ENCODE assay signal across 20 mouse cellular contexts in the genomic region with DNA sequence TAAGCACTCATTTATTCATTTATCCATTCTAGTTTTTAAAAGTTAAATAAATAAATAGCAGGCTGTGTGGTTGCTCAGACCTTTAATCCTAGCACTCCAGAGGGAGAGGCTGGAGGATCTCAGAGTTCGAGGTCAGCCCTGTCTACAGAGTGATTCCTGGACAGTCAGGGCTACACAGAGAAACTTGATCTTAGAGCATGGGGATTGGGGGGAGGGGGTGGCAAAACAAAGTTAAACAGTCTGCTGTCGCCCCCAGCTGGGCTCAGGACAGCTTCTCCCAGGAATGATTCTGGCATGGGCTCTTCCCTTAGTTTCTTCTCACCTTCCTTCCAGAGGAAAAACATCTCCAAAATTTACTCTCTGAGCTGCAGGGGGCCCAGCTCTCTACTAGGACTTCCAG. TPM values are rescaled to one million over a fixed set of nuclear protein-coding genes. Genes with fewer than 3 reads are reported as not detected.
A peak's percentile ranks its signal among the peaks of the same experiment; 100 is the strongest.
DNase-seq lines count a peak whose midpoint lies in the region; ATAC-seq and TF ChIP-seq lines count a peak whose summit lies in the region.
"Had no signal": no experiment of that assay in that cellular context is flagged by ENCODE, and none has a peak within 500 bp of the region (broad histone marks: within the 10 kb centered on the region; RNA-seq: fewer than 3 reads in every experiment).

No protein-coding gene starts in this region.

- DNase-seq in kidney, postnatal 14 days, result no peak
- DNase-seq in neural tube, embryonic 10.5 days (ENCODE audit: extremely low spot score, low spot score), result peak; percentile 34
- DNase-seq in adipocyte (ENCODE audit: low spot score), result peak; percentile 16
- DNase-seq in neural tube, embryonic 11.5 days (ENCODE audit: low spot score), result peak; percentile 35
- DNase-seq in liver, embryonic 11.5 days (ENCODE audit: low spot score), result no peak
- DNase-seq in liver, postnatal 0 days, result no peak
- DNase-seq: adrenal gland, adult 2 months; cerebellum, adult 9-10 months; gastrocnemius, adult 2 months; heart, postnatal 36 days; kidney, adult 11 months; right cerebral cortex, postnatal 25 days; thymus, postnatal 14 days had no signal

- no peaks in the 10 kb centered on the region for H3K36me3 ChIP-seq in kidney, embryonic 14.5 days (ENCODE audit: control insufficient read depth, insufficient read depth, low read length)
- no peaks in the 10 kb centered on the region for H3K36me3 ChIP-seq in neural tube, embryonic 15.5 days
- H3K36me3 ChIP-seq in neural tube, embryonic 11.5 days (ENCODE audit: control insufficient read depth, insufficient read depth, low read length), result no peaks in the 10 kb centered on the region
- no peaks in the 10 kb centered on the region for H3K36me3 ChIP-seq in liver, embryonic 11.5 days (ENCODE audit: control insufficient read depth, insufficient read depth, low read length)
- H3K36me3 ChIP-seq in liver, postnatal 0 days (replicated peaks; ENCODE audit: insufficient read depth, low read length), result no peaks in the 10 kb centered on the region
- H3K36me3 ChIP-seq: embryonic facial prominence, embryonic 13.5 days; forebrain, embryonic 15.5 days; limb, embryonic 12.5 days had no signal

- H3K4me3 ChIP-seq in kidney, embryonic 14.5 days (ENCODE audit: low read length), result no peak overlapping the region
- no peak overlapping the region for H3K4me3 ChIP-seq in neural tube, embryonic 15.5 days (replicated peaks)
- H3K4me3 ChIP-seq in neural tube, embryonic 11.5 days (ENCODE audit: low read depth, low read length), result no peak overlapping the region
- no peak overlapping the region for H3K4me3 ChIP-seq in liver, embryonic 11.5 days (ENCODE audit: low read depth, low read length)
- H3K4me3 ChIP-seq in liver, postnatal 0 days (ENCODE audit: low read depth, low read length), result no peak overlapping the region
- H3K4me3 ChIP-seq: embryonic facial prominence, embryonic 13.5 days; forebrain, embryonic 15.5 days; gastrocnemius, adult 2 months; limb, embryonic 12.5 days had no signal

- peak; percentile 81 for ATAC-seq in kidney, embryonic 14.5 days (ENCODE audit: low FRiP score, low TSS enrichment)
- no peak for ATAC-seq in neural tube, embryonic 15.5 days (ENCODE audit: low FRiP score)
- no peak for ATAC-seq in neural tube, embryonic 11.5 days (ENCODE audit: insufficient read depth, low FRiP score, low TSS enrichment)
- ATAC-seq in liver, embryonic 11.5 days (replicated peaks; ENCODE audit: low FRiP score), result no peak
- no peak for ATAC-seq in liver, postnatal 0 days
- ATAC-seq: CD4-positive, CD25-positive, alpha-beta regulatory T cell, adult 4 months; forebrain, embryonic 15.5 days had no signal

- no peak overlapping the region for H3K9ac ChIP-seq in kidney, embryonic 14.5 days (ENCODE audit: low read depth, low read length)
- H3K9ac ChIP-seq in neural tube, embryonic 15.5 days (replicated peaks), result no peak overlapping the region
- no peak overlapping the region for H3K9ac ChIP-seq in neural tube, embryonic 11.5 days (ENCODE audit: low read length)
- H3K9ac ChIP-seq in liver, embryonic 11.5 days (ENCODE audit: low read depth, low read length), result no peak overlapping the region
- no peak overlapping the region for H3K9ac ChIP-seq in liver, postnatal 0 days (replicated peaks)
- H3K9ac ChIP-seq: embryonic facial prominence, embryonic 13.5 days; forebrain, embryonic 15.5 days; limb, embryonic 12.5 days had no signal

- H3K27ac ChIP-seq in kidney, embryonic 14.5 days (ENCODE audit: low read depth, low read length), result no peak overlapping the region
- no peak overlapping the region for H3K27ac ChIP-seq in neural tube, embryonic 15.5 days (replicated peaks)
- no peak overlapping the region for H3K27ac ChIP-seq in neural tube, embryonic 11.5 days (ENCODE audit: low read depth, low read length)
- H3K27ac ChIP-seq in liver, embryonic 11.5 days (ENCODE audit: low read depth, low read length), result no peak overlapping the region
- H3K27ac ChIP-seq in liver, postnatal 0 days (ENCODE audit: low read depth), result no peak overlapping the region
- H3K27ac ChIP-seq: embryonic facial prominence, embryonic 13.5 days; forebrain, embryonic 15.5 days; gastrocnemius, adult 2 months; limb, embryonic 12.5 days had no signal

- no peak overlapping the region for H3K4me2 ChIP-seq in kidney, embryonic 14.5 days (replicated peaks; ENCODE audit: low read depth, low read length)
- H3K4me2 ChIP-seq in neural tube, embryonic 15.5 days, result no peak overlapping the region
- H3K4me2 ChIP-seq in neural tube, embryonic 11.5 days (ENCODE audit: low read depth), result no peak overlapping the region
- H3K4me2 ChIP-seq in liver, embryonic 11.5 days, result no peak overlapping the region
- H3K4me2 ChIP-seq in liver, postnatal 0 days (ENCODE audit: low read depth, low read length), result no peak overlapping the region
- H3K4me2 ChIP-seq: embryonic facial prominence, embryonic 13.5 days; forebrain, embryonic 15.5 days; limb, embryonic 12.5 days had no signal

- no peaks in the 10 kb centered on the region for H3K27me3 ChIP-seq in kidney, embryonic 14.5 days (ENCODE audit: control insufficient read depth, insufficient read depth, low read length)
- H3K27me3 ChIP-seq in neural tube, embryonic 15.5 days (replicated peaks), result no peaks in the 10 kb centered on the region
- H3K27me3 ChIP-seq in neural tube, embryonic 11.5 days (ENCODE audit: control insufficient read depth, insufficient read depth, low read length), result no peaks in the 10 kb centered on the region
- no peaks in the 10 kb centered on the region for H3K27me3 ChIP-seq in liver, embryonic 11.5 days (replicated peaks; ENCODE audit: control insufficient read depth, insufficient read depth, low read length)
- no peaks in the 10 kb centered on the region for H3K27me3 ChIP-seq in liver, postnatal 0 days (ENCODE audit: insufficient read depth, low read length)
- H3K27me3 ChIP-seq: embryonic facial prominence, embryonic 13.5 days; forebrain, embryonic 15.5 days; limb, embryonic 12.5 days had no signal

- no peak for TF ChIP-seq EP300 in liver, postnatal 0 days (IDR thresholded peaks at IDR 0.05; ENCODE audit: low read depth)

- TF ChIP-seq CTCF in liver, postnatal 0 days (IDR thresholded peaks at IDR 0.05; ENCODE audit: low read depth), result no peak

- H3K4me1 ChIP-seq in kidney, embryonic 14.5 days (ENCODE audit: control insufficient read depth, insufficient read depth, low read length), result no peaks in the 10 kb centered on the region
- no peaks in the 10 kb centered on the region for H3K4me1 ChIP-seq in neural tube, embryonic 15.5 days
- H3K4me1 ChIP-seq in neural tube, embryonic 11.5 days (ENCODE audit: control insufficient read depth, insufficient read depth, low read length), result no peaks in the 10 kb centered on the region
- no peaks in the 10 kb centered on the region for H3K4me1 ChIP-seq in liver, embryonic 11.5 days (replicated peaks; ENCODE audit: control insufficient read depth, insufficient read depth, low read length)
- H3K4me1 ChIP-seq in liver, postnatal 0 days (ENCODE audit: insufficient read depth), result no peaks in the 10 kb centered on the region; the same call in 1 of the 2 replicates
- H3K4me1 ChIP-seq: forebrain, embryonic 15.5 days; limb, embryonic 12.5 days had no signal

- WGBS in kidney, embryonic 14.5 days, result 10% methylated on average over 2 of the region's 2 CpGs
- whole genome bisulfite sequencing in neural tube, embryonic 15.5 days, result 41% methylated on average over 2 of the region's 2 CpGs
- WGBS in neural tube, embryonic 11.5 days, result 23% methylated on average over 2 of the region's 2 CpGs
- 24% methylated on average over 2 of the region's 2 CpGs for WGBS in liver, embryonic 11.5 days
- WGBS in liver, postnatal 0 days (ENCODE audit: insufficient replicate concordance), result 22% methylated on average over 2 of the region's 2 CpGs

- no peaks in the 10 kb centered on the region for H3K9me3 ChIP-seq in kidney, embryonic 14.5 days (ENCODE audit: control insufficient read depth, low read length)
- H3K9me3 ChIP-seq in neural tube, embryonic 15.5 days (replicated peaks), result no peaks in the 10 kb centered on the region
- H3K9me3 ChIP-seq in neural tube, embryonic 11.5 days (ENCODE audit: control insufficient read depth, low read length), result no peaks in the 10 kb centered on the region
- no peaks in the 10 kb centered on the region for H3K9me3 ChIP-seq in liver, embryonic 11.5 days (ENCODE audit: control insufficient read depth, low read length)
- H3K9me3 ChIP-seq in liver, postnatal 0 days (ENCODE audit: low read length), result no peaks in the 10 kb centered on the region
- H3K9me3 ChIP-seq: embryonic facial prominence, embryonic 13.5 days; forebrain, embryonic 15.5 days; limb, embryonic 12.5 days had no signal

RNA-seq across cellular contexts. Expression of gene Slc12a1, which starts 3.2 kb away (rescaled TPM):
- polyA plus RNA-seq in kidney, embryonic 14.5 days (2014; fragmentation: Nextera tagmentation; extraction: Ambion mirVana), result 8.0 and 21.4 TPM in 2 replicates
- 0.06 TPM in 2 replicates for polyA plus RNA-seq in neural tube, embryonic 15.5 days (2015; fragmentation: Nextera tagmentation; extraction: Ambion mirVana)
- polyA plus RNA-seq in neural tube, embryonic 11.5 days (2014; fragmentation: Nextera tagmentation; extraction: Ambion mirVana), result 0.05 and 0.07 TPM in 2 replicates
- polyA plus RNA-seq in liver, embryonic 11.5 days (2014; fragmentation: Nextera tagmentation; extraction: Ambion mirVana), result not detected in 2 replicates
- polyA plus RNA-seq in liver, postnatal 0 days (2015; fragmentation: Nextera tagmentation; extraction: Ambion mirVana), result not detected in 2 replicates
- polyA plus RNA-seq: adrenal gland, adult 2 months; CD4-positive, CD25-positive, alpha-beta regulatory T cell, adult 4 months; forebrain, embryonic 15.5 days; limb, embryonic 12.5 days had no signal

RNA-seq across cellular contexts. Expression of gene Ctxn2, which starts 19.0 kb away (rescaled TPM):
- not detected in 2 replicates for polyA plus RNA-seq in kidney, embryonic 14.5 days (2014; fragmentation: Nextera tagmentation; extraction: Ambion mirVana)
- polyA plus RNA-seq in neural tube, embryonic 15.5 days (2015; fragmentation: Nextera tagmentation; extraction: Ambion mirVana), result 21.9 and 29.0 TPM in 2 replicates
- not detected in 2 replicates for polyA plus RNA-seq in neural tube, embryonic 11.5 days (2014; fragmentation: Nextera tagmentation; extraction: Ambion mirVana)
- not detected in 2 replicates for polyA plus RNA-seq in liver, embryonic 11.5 days (2014; fragmentation: Nextera tagmentation; extraction: Ambion mirVana)
- not detected in 2 replicates for polyA plus RNA-seq in liver, postnatal 0 days (2015; fragmentation: Nextera tagmentation; extraction: Ambion mirVana)
- polyA plus RNA-seq: adrenal gland, adult 2 months; CD4-positive, CD25-positive, alpha-beta regulatory T cell, adult 4 months; embryonic facial prominence, embryonic 13.5 days; limb, embryonic 12.5 days; liver, embryonic 16.5 days had no signal

RNA-seq across cellular contexts. Expression of gene Myef2, which starts 32.0 kb away (rescaled TPM):
- 118 and 142 TPM in 2 replicates for polyA plus RNA-seq in kidney, embryonic 14.5 days (2014; fragmentation: Nextera tagmentation; extraction: Ambion mirVana)
- polyA plus RNA-seq in neural tube, embryonic 15.5 days (2015; fragmentation: Nextera tagmentation; extraction: Ambion mirVana), result 173 and 195 TPM in 2 replicates
- polyA plus RNA-seq in neural tube, embryonic 11.5 days (2014; fragmentation: Nextera tagmentation; extraction: Ambion mirVana), result 247 and 250 TPM in 2 replicates
- polyA plus RNA-seq in liver, embryonic 11.5 days (2014; fragmentation: Nextera tagmentation; extraction: Ambion mirVana), result 75.9 and 76.9 TPM in 2 replicates
- 10.1 and 10.5 TPM in 2 replicates for polyA plus RNA-seq in liver, postnatal 0 days (2015; fragmentation: Nextera tagmentation; extraction: Ambion mirVana)

Comparison
In these comparisons a context has a peak if more than half of its experiments do, and no peak if none do; other contexts are left out.
1. RNA of gene Ctxn2, which starts 19.0 kb away (polyA plus RNA-seq): 21.9 to 29.0 TPM in neural tube, embryonic 15.5 days; not detected in neural tube, embryonic 11.5 days, not detected in kidney, embryonic 14.5 days, not detected in liver, embryonic 11.5 days and not detected in liver, postnatal 0 days; every median in the first group is over 10 times any median in the second.
2. DNase-seq: peak in neural tube, embryonic 10.5 days (single experiment), adipocyte (single experiment) and neural tube, embryonic 11.5 days (single experiment); none in kidney, postnatal 14 days (single experiment), liver, embryonic 11.5 days (single experiment) and liver, postnatal 0 days (single experiment).